Mouse (Mus musculus): ENCODE data around the gene Foxn2. TPM values are rescaled to one million over a fixed set of nuclear protein-coding genes. Genes with fewer than 3 reads are reported as not detected.

Foxn2 gene
- polyA plus RNA-seq (2012), result 27.3 and 29.5 TPM in 2 replicates

GRCm38 (mm10) chr17:88440285-88441000, at the start of gene Foxn2:
Gene Foxn2 (plus strand): TSS chr17:88440711.

DNA sequence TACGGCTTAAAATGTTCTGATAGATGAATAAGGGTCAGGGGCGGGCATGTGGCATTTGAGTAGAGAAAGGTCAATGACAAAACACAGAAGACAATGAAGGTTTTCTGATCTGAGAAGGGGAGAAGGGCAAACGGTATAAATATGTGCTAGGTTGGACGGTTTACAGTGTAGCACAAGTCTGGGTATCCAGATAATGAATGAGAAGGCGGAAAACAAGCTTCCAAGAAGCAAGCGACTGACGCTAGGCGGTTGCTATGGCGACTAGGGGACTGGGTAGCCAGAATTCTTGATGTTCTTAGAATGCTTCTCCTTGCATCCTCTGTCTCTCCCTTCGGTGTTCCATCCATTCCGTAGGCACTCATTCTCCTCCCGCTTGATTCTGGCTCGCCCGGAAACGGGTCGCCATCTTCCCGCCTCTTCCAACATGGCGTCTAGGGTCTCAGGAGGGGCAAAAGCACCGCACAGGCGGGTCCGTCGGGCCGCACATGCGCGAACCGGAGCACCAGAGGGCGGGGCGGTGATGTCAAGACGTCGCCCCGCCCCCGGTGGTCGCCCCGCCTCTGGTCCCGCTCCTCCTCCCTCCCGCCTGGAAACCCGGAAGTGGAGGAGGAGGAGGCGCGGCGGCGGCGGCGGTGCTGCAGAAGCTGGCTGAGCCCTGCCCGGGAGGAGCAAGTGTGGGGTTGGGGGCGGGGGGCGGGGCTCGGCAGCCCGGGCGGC, 89.2 kb downstream of the Foxn2 start, which contains the start of gene Ppp1r21:
Gene Ppp1r21 (plus strand): TSS at position 600 of the 717 bp plus-strand sequence.

Other genes with a start within 250 kb of the Foxn2 start
- gene Ppp1r21, start 89.4 kb downstream of the Foxn2 start, polyA plus RNA-seq (2012), result 8.8 and 9.8 TPM in 2 replicates
- gene Ston1, start 157.0 kb downstream of the Foxn2 start, polyA plus RNA-seq (2012), result 0.19 and 0.34 TPM in 2 replicates
- gene Gtf2a1l, start 227.9 kb downstream of the Foxn2 start, polyA plus RNA-seq (2012), result not detected in 2 replicates

All from megakaryocyte-erythroid progenitor cell, adult 5 weeks (primary cell).